Mouse (Mus musculus): ENCODE measurements around the gene Garnl3.

DNA sequence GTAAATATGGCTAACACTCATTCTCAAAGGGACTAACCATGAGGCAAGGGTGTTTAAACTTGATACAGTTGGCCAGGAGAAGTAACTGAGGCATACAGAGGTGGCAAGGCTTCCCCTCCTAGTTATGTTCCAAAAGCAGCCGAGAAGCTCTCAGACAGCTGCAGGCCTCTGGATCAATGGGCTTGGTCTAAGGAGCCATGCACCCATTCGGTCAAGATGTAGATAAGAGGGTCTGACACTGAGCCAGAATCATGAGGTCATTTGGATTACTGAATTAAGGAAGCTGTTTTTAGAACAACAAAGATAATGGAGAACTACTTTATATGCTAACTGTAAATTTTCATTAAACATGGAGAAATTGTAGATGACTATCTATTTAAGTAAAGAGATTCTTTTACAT, 4.2 kb downstream of the Garnl3 start:
- TF ChIP-seq CTCF (IDR thresholded peaks at IDR 0.05; ENCODE audit: low read depth) (no peak), EP300 (IDR thresholded peaks at IDR 0.05; ENCODE audit: low read depth) (no peak)

All from liver, postnatal 0 days (tissue).